Mouse (Mus musculus): ENCODE results near the gene Sytl3. TPM values are rescaled to one million over a fixed set of nuclear protein-coding genes. Genes with fewer than 3 reads are reported as not detected.

Sytl3 gene
- total and polyA plus RNA-seq, 3 experiments = 27.6 to 73.2 (median 59.3) TPM

GRCm38 (mm10) chr17:6743787-6744239 lies 84.9 kb downstream of the Sytl3 start:
- DNase-seq (ENCODE audit: extremely low read depth) = no peak
- H3K4me1 ChIP-seq (ENCODE audit: control insufficient read depth in 1 of 2, insufficient read depth in 2 of 2) = peaks cover 0 to 20% of the 10 kb centered on the region in 2 experiments; a peak in 3 of 4 replicates
- dilution Hi-C loops (cut with MboI; ENCODE audit: extremely low pct_ligation_motif_present, extremely low pct_unique_long_range_greater_than_20kb, low sequenced_read_pairs) = no loop called here
- no peak overlapping the region for H3K27ac ChIP-seq (ENCODE audit: insufficient read depth, low read depth)
- in situ Hi-C loops (cut with MboI; ENCODE audit: low pct_ligation_motif_present, low pct_unique_long_range_greater_than_20kb, low sequenced_read_pairs) = no loop called here
- H3K27me3 ChIP-seq (replicated peaks) = no peaks in the 10 kb centered on the region
- TF ChIP-seq PAX5 (IDR thresholded peaks at IDR 0.05; ENCODE audit: low read length) (no peak), MAFK (IDR thresholded peaks at IDR 0.05; ENCODE audit: insufficient replicate concordance, low read length) (no peak), POLR2A (IDR thresholded peaks at IDR 0.05; ENCODE audit: low read depth, low read length) (no peak), MXI1 (IDR thresholded peaks at IDR 0.05; ENCODE audit: low read depth, low read length) (no peak), MEF2A (IDR thresholded peaks at IDR 0.05; ENCODE audit: borderline replicate concordance, low read depth, low read length) (no peak), NELFE (IDR thresholded peaks at IDR 0.05; ENCODE audit: low read depth, low read length) (no peak), MYC (IDR thresholded peaks at IDR 0.05; ENCODE audit: low read depth, low read length) (no peak), CHD1 (IDR thresholded peaks at IDR 0.05; ENCODE audit: low read depth, low read length) (no peak)
- no peak overlapping the region for H3K4me2 ChIP-seq (ENCODE audit: insufficient read depth, low read depth, poor library complexity, severe bottlenecking)
- H3K79me2 ChIP-seq (replicated peaks; ENCODE audit: control insufficient read depth, extremely low read depth, insufficient read depth, poor library complexity, severe bottlenecking) = no peaks in the 10 kb centered on the region
- no peak overlapping the region for H3K4me3 ChIP-seq (replicated peaks in 1 of 3; ENCODE audit: low read depth in 2 of 3, low read length in 2 of 3, poor library complexity in 1 of 3)
- H3K9ac ChIP-seq (ENCODE audit: insufficient read depth, low read depth) = no peak overlapping the region
- peaks cover 88 to 100% of the 10 kb centered on the region in 2 experiments for H3K36me3 ChIP-seq (replicated peaks in 1 of 2; ENCODE audit: control insufficient read depth in 1 of 2, insufficient read depth in 1 of 2, low read length in 1 of 2)
- no peaks in the 10 kb centered on the region for H3K9me3 ChIP-seq (replicated peaks; ENCODE audit: low read length)

- in situ Hi-C loops (cut with MboI; ENCODE audit: low pct_ligation_motif_present, low pct_unique_long_range_greater_than_20kb, low sequenced_read_pairs) (no loop called here), dilution Hi-C loops (cut with MboI; ENCODE audit: extremely low pct_ligation_motif_present, extremely low pct_unique_long_range_greater_than_20kb, low sequenced_read_pairs) (no loop called here)
- Histone ChIP-seq H3K27ac (ENCODE audit: insufficient read depth, low read depth) (no peak overlapping the region), H3K79me2 (replicated peaks; ENCODE audit: control insufficient read depth, extremely low read depth, insufficient read depth, poor library complexity, severe bottlenecking) (no peaks in the 10 kb centered on the region), H3K27me3 (replicated peaks) (no peaks in the 10 kb centered on the region), H3K4me1 (ENCODE audit: control insufficient read depth in 1 of 2, insufficient read depth in 2 of 2) (peaks cover 0 to 20% of the 10 kb centered on the region in 2 experiments; a peak in 3 of 4 replicates), H3K9me3 (replicated peaks; ENCODE audit: low read length) (no peaks in the 10 kb centered on the region), H3K4me2 (ENCODE audit: insufficient read depth, low read depth, poor library complexity, severe bottlenecking) (no peak overlapping the region), H3K4me3 (replicated peaks in 1 of 3; ENCODE audit: low read depth in 2 of 3, low read length in 2 of 3, poor library complexity in 1 of 3) (no peak overlapping the region), H3K36me3 (replicated peaks in 1 of 2; ENCODE audit: control insufficient read depth in 1 of 2, insufficient read depth in 1 of 2, low read length in 1 of 2) (peaks cover 87 to 100% of the 10 kb centered on the region in 2 experiments), H3K9ac (ENCODE audit: insufficient read depth, low read depth) (no peak overlapping the region)
- TF ChIP-seq EP300 (IDR thresholded peaks at IDR 0.05; ENCODE audit: low read length) (no peak), ZC3H11A (IDR thresholded peaks at IDR 0.05; ENCODE audit: low read depth, low read length) (no peak), RAD21 (IDR thresholded peaks at IDR 0.05; ENCODE audit: low read depth, low read length) (no peak), ZNF384 (IDR thresholded peaks at IDR 0.05; ENCODE audit: low read depth, low read length) (no peak)
- no peak for DNase-seq (ENCODE audit: extremely low read depth)
Measured at GRCm38 (mm10) chr17:6744366-6744765, 85.5 kb downstream of the Sytl3 start.

DNA sequence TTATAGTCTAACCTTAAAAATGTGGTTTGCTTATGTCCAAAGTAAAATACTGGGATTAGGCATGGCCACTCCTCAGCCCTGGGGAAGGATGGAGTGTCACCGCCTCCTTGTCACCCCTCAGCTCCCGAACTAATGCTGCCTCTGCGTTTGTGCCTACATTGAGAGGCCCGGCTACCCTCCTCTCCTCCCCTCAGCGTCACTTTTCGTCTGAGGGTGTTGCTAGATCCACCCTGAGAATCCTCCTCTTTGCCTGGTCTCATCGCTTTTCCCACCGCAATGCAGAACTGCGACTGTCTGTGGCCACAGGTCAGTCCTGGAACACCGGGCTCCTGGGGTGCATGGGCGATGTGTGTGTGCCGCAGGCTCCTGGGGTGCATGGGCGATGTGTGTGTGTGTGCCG lies 86.0 kb downstream of the Sytl3 start:
- H3K4me2 ChIP-seq (ENCODE audit: insufficient read depth, low read depth, poor library complexity, severe bottlenecking) = no peak overlapping the region
- TF ChIP-seq GABPA (IDR thresholded peaks at IDR 0.05; ENCODE audit: insufficient replicate concordance, low read depth, low read length) (no peak), UBTF (IDR thresholded peaks at IDR 0.05; ENCODE audit: low read depth, low read length) (no peak), USF1 (IDR thresholded peaks at IDR 0.05; ENCODE audit: low read depth, low read length) (no peak), BHLHE40 (IDR thresholded peaks at IDR 0.05; ENCODE audit: low read depth, low read length) (no peak), KAT2A (IDR thresholded peaks at IDR 0.05; ENCODE audit: insufficient replicate concordance, low read length) (no peak), CTCF (conservative IDR thresholded peaks at IDR 0.05 in 1 of 2, IDR thresholded peaks at IDR 0.05 in 1 of 2; ENCODE audit: low read depth in 2 of 2, low read length in 2 of 2) (no peak), ETS1 (conservative IDR thresholded peaks at IDR 0.05; ENCODE audit: low read depth, low read length) (no peak), ELF1 (IDR thresholded peaks at IDR 0.05; ENCODE audit: low read depth, low read length) (no peak), MXI1 (IDR thresholded peaks at IDR 0.05; ENCODE audit: low read depth, low read length) (no peak), ZMIZ1 (IDR thresholded peaks at IDR 0.05; ENCODE audit: low read depth, low read length) (no peak), E2F4 (IDR thresholded peaks at IDR 0.05; ENCODE audit: insufficient replicate concordance, low read depth, low read length) (no peak), POLR2AphosphoS2 (IDR thresholded peaks at IDR 0.05; ENCODE audit: low read depth, low read length) (no peak), POLR2A (IDR thresholded peaks at IDR 0.05; ENCODE audit: low read depth, low read length) (no peak), JUN (IDR thresholded peaks at IDR 0.05; ENCODE audit: insufficient read depth, low read depth, low read length) (no peak), SIN3A (IDR thresholded peaks at IDR 0.05; ENCODE audit: low read length) (no peak), TBP (conservative IDR thresholded peaks at IDR 0.05; ENCODE audit: low read depth, low read length) (no peak), JUND (conservative IDR thresholded peaks at IDR 0.05; ENCODE audit: low read depth, low read length) (no peak), MAX (IDR thresholded peaks at IDR 0.05; ENCODE audit: low read length) (no peak)
- H3K4me1 ChIP-seq (ENCODE audit: control insufficient read depth in 1 of 2, insufficient read depth in 2 of 2) = peaks cover 0 to 20% of the 10 kb centered on the region in 2 experiments; a peak in 3 of 4 replicates
- no peaks in the 10 kb centered on the region for H3K79me2 ChIP-seq (replicated peaks; ENCODE audit: control insufficient read depth, extremely low read depth, insufficient read depth, poor library complexity, severe bottlenecking)
- H3K4me3 ChIP-seq (replicated peaks in 1 of 3; ENCODE audit: low read depth in 2 of 3, low read length in 2 of 3, poor library complexity in 1 of 3) = no peak overlapping the region
- H3K36me3 ChIP-seq (replicated peaks in 1 of 2; ENCODE audit: control insufficient read depth in 1 of 2, insufficient read depth in 1 of 2, low read length in 1 of 2) = peaks cover 85 to 98% of the 10 kb centered on the region in 2 experiments
- dilution Hi-C loops (cut with MboI; ENCODE audit: extremely low pct_ligation_motif_present, extremely low pct_unique_long_range_greater_than_20kb, low sequenced_read_pairs) (no loop called here), in situ Hi-C loops (cut with MboI; ENCODE audit: low pct_ligation_motif_present, low pct_unique_long_range_greater_than_20kb, low sequenced_read_pairs) (no loop called here)
- no peak overlapping the region for H3K9ac ChIP-seq (ENCODE audit: insufficient read depth, low read depth)
- no peaks in the 10 kb centered on the region for H3K27me3 ChIP-seq (replicated peaks)
- H3K9me3 ChIP-seq (replicated peaks; ENCODE audit: low read length) = no peaks in the 10 kb centered on the region
- DNase-seq (ENCODE audit: extremely low read depth) = no peak
- no peak overlapping the region for H3K27ac ChIP-seq (ENCODE audit: insufficient read depth, low read depth)

Measured in CH12.LX (cell line).